Mouse (Mus musculus): ENCODE data around the gene Gm17018.

GRCm38 (mm10) chr19:45573861-45574267, 13.4 kb downstream of the Gm17018 start:
- TF ChIP-seq CTCF (IDR thresholded peaks at IDR 0.05) (peak; percentile 92), EP300 (IDR thresholded peaks at IDR 0.05; ENCODE audit: insufficient read depth, low read depth, low read length) (peak; percentile 86; the same call in 1 of the 2 replicates)

Data from heart, adult 2 months (tissue).